Mouse (Mus musculus) MEL (cell line): ENCODE data around the gene Lsamp.

Experiments used
- CTCF ChIP-seq, 3 experiments: IDR thresholded peaks in 2 of 3; conservative IDR thresholded peaks in 1 of 3; 2 replicates each; pipeline ENCODE4 v1.5.1; 2011 to 2012; ENCODE audit warnings: low read length in 3 of 3, low read depth in 2 of 3, mild to moderate bottlenecking in 2 of 3, improper control_type of control experiment in 1 of 3, inconsistent platforms in 1 of 3, mixed read lengths in 1 of 3, moderate library complexity in 1 of 3; ENCODE audit not compliant: control insufficient read depth in 1 of 3, insufficient read depth in 1 of 3, poor library complexity in 1 of 3, severe bottlenecking in 1 of 3
- EP300 ChIP-seq, 2 experiments: IDR thresholded peaks; 2 replicates each; pipeline ENCODE4 v1.6.1; 2011; ENCODE audit warnings: improper control_type of control experiment in 2 of 2, low read length in 2 of 2, low read depth in 1 of 2, mild to moderate bottlenecking in 1 of 2
- POLR2AphosphoS5 ChIP-seq: IDR thresholded peaks from 2 replicates; pipeline ENCODE4 v1.6.1; 2012; ENCODE audit warnings: low read depth, borderline replicate concordance, mild to moderate bottlenecking, inconsistent platforms, low read length, moderate library complexity, mixed read lengths
- ZNF384 ChIP-seq: IDR thresholded peaks from 2 replicates; pipeline ENCODE4 v1.6.1; 2012; ENCODE audit warnings: low read depth, mild to moderate bottlenecking, inconsistent platforms, low read length, improper control_type of control experiment

DNA sequence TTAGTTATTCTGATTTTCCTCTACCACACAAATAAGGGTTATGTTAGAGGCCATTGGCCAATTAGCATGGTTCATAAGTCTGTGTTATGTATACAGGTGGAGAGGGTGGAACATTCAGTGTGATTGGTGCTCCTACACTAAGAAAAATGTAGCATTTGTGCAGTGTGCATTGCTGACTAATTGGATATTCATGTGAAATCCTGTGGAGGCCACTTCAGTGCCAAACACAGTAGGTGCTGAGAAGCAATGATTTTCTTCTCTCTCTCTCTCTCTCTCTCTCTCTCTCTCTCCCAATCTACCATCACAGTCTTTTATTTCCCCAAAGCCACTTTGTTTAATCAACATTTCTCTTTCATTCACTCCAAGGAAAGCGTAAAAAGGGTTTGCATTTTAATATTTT, 387.1 kb downstream of the Lsamp start:
- TF ChIP-seq ZNF384, result no peak
- TF ChIP-seq CTCF (IDR thresholded peaks at IDR 0.05 in 2 of 3, conservative IDR thresholded peaks at IDR 0.05 in 1 of 3; ENCODE audit: control insufficient read depth in 1 of 3, insufficient read depth in 1 of 3, low read depth in 2 of 3, low read length in 3 of 3, poor library complexity in 1 of 3, severe bottlenecking in 1 of 3), result no peak
- no peak for TF ChIP-seq EP300 (IDR thresholded peaks at IDR 0.05; ENCODE audit: low read depth in 1 of 2, low read length in 2 of 2)
- TF ChIP-seq POLR2AphosphoS5, result no peak
